Mouse (Mus musculus): Measurements from ENCODE around the gene Hist1h3e. TPM values are rescaled to one million over a fixed set of nuclear protein-coding genes. Genes with fewer than 3 reads are reported as not detected.
"Not testable (repeated sequence)": the region's sequence is repeated elsewhere in the genome, so short reads cannot be mapped to it uniquely, and the experiment has no call there.

The Hist1h3e gene
- polyA plus RNA-seq, 1 experiment: 1.7 TPM

DNA sequence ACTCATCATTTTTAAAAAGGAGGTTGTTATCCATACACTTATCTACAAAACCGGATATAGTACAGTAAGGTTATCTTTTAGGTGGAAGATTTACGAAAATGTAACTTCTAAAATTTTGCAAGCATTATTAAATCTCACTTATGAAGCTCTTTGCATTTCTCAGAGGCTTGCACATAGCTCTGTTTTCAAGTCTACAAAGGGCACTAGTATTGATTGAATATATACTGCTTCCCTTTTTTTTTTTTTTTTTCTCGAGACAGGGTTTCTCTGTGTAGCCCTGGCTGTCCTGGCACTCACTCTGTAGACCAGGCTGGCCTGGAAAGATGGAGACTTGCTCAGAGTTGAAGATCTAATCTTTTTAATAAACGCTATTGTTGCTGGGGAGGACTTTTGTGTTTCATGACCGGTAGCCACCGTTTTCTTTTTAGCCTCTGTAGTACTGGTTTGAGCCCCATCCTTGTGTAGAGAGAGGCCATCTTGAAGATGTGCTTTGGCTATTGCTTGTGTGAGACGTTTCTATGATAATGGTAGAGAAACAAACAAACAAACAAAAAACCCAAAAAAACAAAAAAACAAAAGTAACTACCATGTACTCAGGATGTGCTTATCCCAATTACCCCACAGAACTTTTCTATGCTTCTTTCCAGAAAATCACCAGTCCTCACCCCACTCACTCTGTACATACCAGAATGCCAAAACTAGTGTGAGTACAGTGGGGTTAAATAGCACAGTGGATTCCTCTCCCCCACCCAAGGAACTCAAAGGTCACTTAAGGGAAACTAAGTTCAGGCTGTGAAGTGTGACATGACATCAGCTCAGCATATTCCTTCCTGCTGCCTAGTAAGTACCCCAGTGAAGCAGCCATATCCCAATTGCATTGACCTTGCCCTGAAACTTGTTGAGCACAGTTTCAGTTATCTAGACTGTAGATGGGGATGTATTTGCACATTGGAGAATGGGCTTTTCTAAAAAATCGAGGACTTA lies 9.9 kb downstream of the Hist1h3e start:
- H3K4me2 ChIP-seq (ENCODE audit: low read depth): peak overlapping the region; percentile 62
- H3K4me3 ChIP-seq: peak overlapping the region; percentile 17
- no peaks in the 10 kb centered on the region for H3K27me3 ChIP-seq (ENCODE audit: control insufficient read depth, insufficient read depth, insufficient read length)
- TF ChIP-seq REST (IDR thresholded peaks at IDR 0.05; ENCODE audit: insufficient read depth, insufficient read length): no peak
- no peak for TF ChIP-seq POLR2AphosphoS2 (IDR thresholded peaks at IDR 0.05; ENCODE audit: insufficient read length, low read depth)
- TF ChIP-seq TCF12 (IDR thresholded peaks at IDR 0.05; ENCODE audit: insufficient read depth, poor library complexity, severe bottlenecking): no peak
- TF ChIP-seq MYOD1 (IDR thresholded peaks at IDR 0.05; ENCODE audit: control insufficient read depth in 1 of 3, insufficient read length in 2 of 3, low read depth in 2 of 3): no peak
- no peaks in the 10 kb centered on the region for H3K36me3 ChIP-seq (ENCODE audit: control insufficient read depth, insufficient read depth)
- no peak overlapping the region for H3ac ChIP-seq (ENCODE audit: control insufficient read depth, insufficient read length)
- no peaks in the 10 kb centered on the region for H3K79me2 ChIP-seq (ENCODE audit: control insufficient read depth, insufficient read depth)

DNA sequence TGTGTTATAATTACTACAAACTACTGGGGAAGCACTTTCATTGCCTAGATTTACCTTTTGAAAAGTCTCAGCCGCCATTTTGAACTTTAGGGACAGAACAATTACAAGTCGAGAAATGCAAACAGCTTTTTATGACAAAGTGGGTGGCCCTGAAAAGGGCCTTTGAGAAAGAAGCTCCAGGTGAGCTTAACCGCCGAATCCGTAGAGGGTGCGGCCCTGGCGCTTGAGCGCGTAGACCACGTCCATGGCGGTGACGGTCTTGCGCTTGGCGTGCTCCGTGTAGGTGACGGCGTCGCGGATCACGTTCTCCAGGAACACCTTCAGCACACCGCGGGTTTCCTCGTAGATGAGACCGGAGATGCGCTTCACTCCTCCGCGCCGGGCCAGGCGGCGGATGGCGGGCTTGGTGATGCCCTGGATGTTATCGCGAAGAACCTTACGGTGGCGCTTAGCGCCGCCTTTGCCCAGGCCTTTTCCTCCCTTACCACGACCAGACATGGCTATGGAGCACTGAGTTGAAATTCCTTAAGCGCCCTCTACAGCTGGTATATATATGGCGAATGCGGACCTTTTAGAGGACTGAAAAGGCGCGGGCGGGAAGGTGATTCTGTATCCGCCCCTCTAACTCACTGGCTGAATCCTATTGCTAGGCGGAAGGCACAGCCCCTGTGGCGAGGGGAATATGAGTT lies 10.9 kb downstream of the Hist1h3e start, which contains the start of gene Hist1h4f:
Gene Hist1h4f (minus strand): TSS at position 503 of the 689 bp plus-strand sequence.
- not testable (repeated sequence) for H3K36me3 ChIP-seq (ENCODE audit: control insufficient read depth, insufficient read depth); H3ac ChIP-seq (ENCODE audit: control insufficient read depth, insufficient read length); H3K27me3 ChIP-seq (ENCODE audit: control insufficient read depth, insufficient read depth, insufficient read length); H3K79me2 ChIP-seq (ENCODE audit: control insufficient read depth, insufficient read depth)
- TF ChIP-seq E2F4 (IDR thresholded peaks at IDR 0.05; ENCODE audit: insufficient read depth): peak; percentile 86
- peak; percentile 41 for TF ChIP-seq SRF (IDR thresholded peaks at IDR 0.05; ENCODE audit: control insufficient read depth, insufficient read length, low read depth)
- peak; percentile 99 for TF ChIP-seq POLR2AphosphoS2 (IDR thresholded peaks at IDR 0.05; ENCODE audit: insufficient read length, low read depth)
- TF ChIP-seq POLR2A (IDR thresholded peaks at IDR 0.05; ENCODE audit: insufficient read length, low read depth): peak; percentile 92
- Histone ChIP-seq H3K4me3 (peak within 1 kb of the TSS; percentile 17), H3K4me2 (ENCODE audit: low read depth) (peak within 1 kb of the TSS; percentile 62)

DNA sequence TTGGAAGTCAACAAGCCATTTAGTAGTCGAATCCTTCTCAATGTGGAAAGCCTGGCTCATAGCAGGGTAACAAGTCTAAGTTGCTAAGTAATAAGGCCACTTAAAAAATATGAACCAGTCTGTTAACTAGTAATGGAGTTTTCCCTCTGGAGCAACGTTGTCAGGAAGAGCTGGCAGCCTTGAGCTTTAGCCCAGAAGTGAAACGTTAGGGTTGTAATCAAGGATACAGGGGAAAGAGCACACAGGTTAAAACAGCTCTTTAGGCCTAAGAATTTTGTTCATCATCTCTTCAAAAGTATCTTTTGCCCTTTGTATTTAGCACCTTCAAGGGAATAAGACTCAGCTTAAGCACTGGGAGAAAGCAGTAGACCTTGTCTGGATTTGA lies 11.4 kb downstream of the Hist1h3e start:
- no peaks in the 10 kb centered on the region for H3K27me3 ChIP-seq (ENCODE audit: control insufficient read depth, insufficient read depth, insufficient read length)
- H3K79me2 ChIP-seq (ENCODE audit: control insufficient read depth, insufficient read depth): no peaks in the 10 kb centered on the region
- no peak overlapping the region for H3ac ChIP-seq (ENCODE audit: control insufficient read depth, insufficient read length)
- H3K4me3 ChIP-seq: peak overlapping the region; percentile 17
- no peaks in the 10 kb centered on the region for H3K36me3 ChIP-seq (ENCODE audit: control insufficient read depth, insufficient read depth)
- peak; percentile 47 for TF ChIP-seq POLR2AphosphoS2 (IDR thresholded peaks at IDR 0.05; ENCODE audit: insufficient read length, low read depth)
- TF ChIP-seq MAX (IDR thresholded peaks at IDR 0.05; ENCODE audit: low read depth): no peak
- TF ChIP-seq REST (IDR thresholded peaks at IDR 0.05; ENCODE audit: insufficient read depth, insufficient read length): no peak
- no peak for TF ChIP-seq POLR2A (IDR thresholded peaks at IDR 0.05; ENCODE audit: insufficient read length, low read depth)
- peak overlapping the region; percentile 62 for H3K4me2 ChIP-seq (ENCODE audit: low read depth)

DNA sequence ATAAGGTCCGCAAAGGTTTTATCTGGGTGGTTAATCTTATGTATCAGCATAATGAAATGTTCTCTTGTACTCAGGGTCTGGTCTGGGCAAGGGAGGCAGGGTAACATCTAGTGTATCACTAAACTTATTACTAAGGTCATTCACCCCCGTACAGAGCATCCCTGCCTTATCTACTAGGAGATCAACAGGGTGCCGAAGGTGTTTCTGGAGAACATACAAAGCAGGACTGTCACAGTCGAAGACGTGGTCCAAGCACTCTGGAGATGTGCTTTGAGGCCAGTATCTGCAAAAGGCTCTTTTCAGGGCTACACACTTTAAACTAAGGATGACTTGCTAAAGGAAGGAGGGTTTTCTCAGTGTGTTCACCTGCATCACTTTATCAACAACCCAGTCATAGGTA lies 15.5 kb downstream of the Hist1h3e start:
- Histone ChIP-seq H3K79me2 (ENCODE audit: control insufficient read depth, insufficient read depth) (peaks cover 4% of the 10 kb centered on the region), H3K27me3 (ENCODE audit: control insufficient read depth, insufficient read depth, insufficient read length) (no peaks in the 10 kb centered on the region), H3ac (ENCODE audit: control insufficient read depth, insufficient read length) (no peak overlapping the region), H3K4me2 (ENCODE audit: low read depth) (no peak overlapping the region), H3K4me3 (no peak overlapping the region), H3K36me3 (ENCODE audit: control insufficient read depth, insufficient read depth) (no peaks in the 10 kb centered on the region)
- TF ChIP-seq POLR2A (IDR thresholded peaks at IDR 0.05; ENCODE audit: insufficient read length, low read depth) (no peak), MYOG (IDR thresholded peaks at IDR 0.05; ENCODE audit: control insufficient read depth in 1 of 3, insufficient read depth in 1 of 3, insufficient read length in 2 of 3, low read depth in 2 of 3) (no peak), MYOD1 (IDR thresholded peaks at IDR 0.05; ENCODE audit: control insufficient read depth in 1 of 3, insufficient read length in 2 of 3, low read depth in 2 of 3) (no peak), SRF (IDR thresholded peaks at IDR 0.05; ENCODE audit: control insufficient read depth, insufficient read length, low read depth) (no peak)

DNA sequence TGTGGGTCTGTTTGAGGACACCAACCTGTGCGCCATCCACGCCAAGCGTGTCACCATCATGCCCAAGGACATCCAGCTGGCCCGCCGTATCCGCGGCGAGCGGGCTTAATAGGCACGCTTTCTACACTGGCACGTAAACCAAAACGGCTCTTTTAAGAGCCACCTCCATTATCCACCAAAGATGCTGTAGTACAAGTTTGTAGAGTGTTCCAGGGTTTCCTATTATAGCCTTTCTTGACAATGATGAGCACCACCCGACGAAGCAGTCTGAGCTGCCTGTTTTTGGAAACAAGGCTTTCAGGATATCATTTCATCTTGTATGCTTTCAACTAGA lies 17.4 kb downstream of the Hist1h3e start:
- not testable (repeated sequence) for H3ac ChIP-seq (ENCODE audit: control insufficient read depth, insufficient read length); H3K36me3 ChIP-seq (ENCODE audit: control insufficient read depth, insufficient read depth); H3K27me3 ChIP-seq (ENCODE audit: control insufficient read depth, insufficient read depth, insufficient read length); H3K79me2 ChIP-seq (ENCODE audit: control insufficient read depth, insufficient read depth)
- H3K4me2 ChIP-seq (ENCODE audit: low read depth): peak overlapping the region; percentile 42
- peak overlapping the region; percentile 37 for H3K4me3 ChIP-seq

DNA sequence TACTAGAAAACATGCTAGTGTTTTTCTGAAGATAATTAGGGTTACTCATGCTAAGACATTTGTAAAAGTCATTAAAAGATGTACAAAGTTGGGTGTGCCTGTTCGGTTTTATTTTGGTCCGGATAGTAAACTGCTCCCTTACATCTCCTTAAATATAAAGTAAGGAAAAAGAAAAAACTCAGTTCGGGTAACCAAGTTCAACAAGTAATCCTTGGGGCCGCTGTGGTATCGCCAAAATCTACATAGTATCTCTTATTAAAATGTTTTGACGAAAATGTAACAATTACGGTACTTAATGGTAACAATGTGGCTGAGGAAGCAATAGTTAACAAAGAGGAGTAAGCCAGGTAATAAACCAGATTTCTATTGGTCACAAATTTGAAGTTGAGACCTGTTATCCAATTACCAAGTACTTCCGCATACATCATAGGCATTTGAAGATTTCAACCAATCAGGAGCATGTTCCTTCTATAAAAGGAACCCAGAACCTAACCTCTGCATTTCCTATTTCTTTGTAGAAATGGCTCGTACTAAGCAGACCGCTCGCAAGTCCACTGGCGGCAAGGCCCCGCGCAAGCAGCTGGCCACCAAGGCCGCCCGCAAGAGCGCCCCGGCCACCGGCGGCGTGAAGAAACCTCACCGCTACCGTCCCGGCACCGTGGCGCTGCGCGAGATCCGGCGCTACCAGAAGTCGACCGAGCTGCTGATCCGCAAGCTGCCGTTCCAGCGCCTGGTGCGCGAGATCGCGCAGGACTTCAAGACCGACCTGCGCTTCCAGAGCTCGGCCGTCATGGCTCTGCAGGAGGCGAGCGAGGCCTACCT lies 18.0 kb downstream of the Hist1h3e start, which contains the start of gene Hist1h3f:
Gene Hist1h3f (plus strand): TSS at position 88 of the 822 bp plus-strand sequence.
- no peak for TF ChIP-seq MYOD1 (IDR thresholded peaks at IDR 0.05; ENCODE audit: control insufficient read depth in 1 of 3, insufficient read length in 2 of 3, low read depth in 2 of 3)
- TF ChIP-seq USF1 (IDR thresholded peaks at IDR 0.05; ENCODE audit: low read depth): no peak
- TF ChIP-seq POLR2A (IDR thresholded peaks at IDR 0.05; ENCODE audit: insufficient read length, low read depth): peak; percentile 77
- no peak for TF ChIP-seq SRF (IDR thresholded peaks at IDR 0.05; ENCODE audit: control insufficient read depth, insufficient read length, low read depth)
- TF ChIP-seq MAX (IDR thresholded peaks at IDR 0.05; ENCODE audit: low read depth): no peak
- peak in 1 of 3 experiments; percentile 22 for TF ChIP-seq MYOG (IDR thresholded peaks at IDR 0.05; ENCODE audit: control insufficient read depth in 1 of 3, insufficient read depth in 1 of 3, insufficient read length in 2 of 3, low read depth in 2 of 3)
- TF ChIP-seq POLR2AphosphoS2 (IDR thresholded peaks at IDR 0.05; ENCODE audit: insufficient read length, low read depth): peak; percentile 83
- TF ChIP-seq CEBPB (IDR thresholded peaks at IDR 0.05; ENCODE audit: insufficient read depth, poor library complexity, severe bottlenecking): no peak
- H3K79me2 ChIP-seq (ENCODE audit: control insufficient read depth, insufficient read depth): peaks cover 6% of the 10 kb centered on the region
- H3K36me3 ChIP-seq (ENCODE audit: control insufficient read depth, insufficient read depth): no peaks in the 10 kb centered on the region
- H3K4me3 ChIP-seq: peak within 1 kb of the TSS; percentile 37
- H3K27me3 ChIP-seq (ENCODE audit: control insufficient read depth, insufficient read depth, insufficient read length): no peaks in the 10 kb centered on the region
- peak within 1 kb of the TSS; percentile 91 for H3K4me2 ChIP-seq (ENCODE audit: low read depth)
- no peak within 1 kb of the TSS for H3ac ChIP-seq (ENCODE audit: control insufficient read depth, insufficient read length)
